Mouse (Mus musculus) ES-E14 (cell line): ENCODE data around the gene Eif5a2. TPM values are rescaled to one million over a fixed set of nuclear protein-coding genes. Genes with fewer than 3 reads are reported as not detected.
"Not testable (repeated sequence)": the region's sequence is repeated elsewhere in the genome, so short reads cannot be mapped to it uniquely, and the experiment has no call there.

ENCODE experiments used
- DNase-seq: peaks from one replicate; pipeline ENCODE4 v3.0.0-alpha.2; 2013; ENCODE audit warnings: low read depth, low spot score
- H3K27ac ChIP-seq: 2 replicates; pipeline ENCODE4 v1.5.1; 2012; ENCODE audit warnings: low read depth, mild to moderate bottlenecking, low read length, moderate library complexity, mixed read lengths; ENCODE audit not compliant: poor library complexity, insufficient read depth, severe bottlenecking
- H3K36me3 ChIP-seq: 2 replicates; pipeline ENCODE4 v1.6.1; 2012; ENCODE audit warnings: mild to moderate bottlenecking, low read length, moderate library complexity, mixed read lengths; ENCODE audit not compliant: control insufficient read depth, poor library complexity, insufficient read depth, severe bottlenecking
- H3K4me1 ChIP-seq, 2 experiments: fragments of 150-350 bp in 1 of 2; sonication (generic) in 1 of 2; 2 replicates each; pipeline ENCODE4 v1.6.1; 2012; ENCODE audit warnings: low read length in 2 of 2, mild to moderate bottlenecking in 1 of 2, mixed read lengths in 1 of 2; ENCODE audit not compliant: control insufficient read depth in 2 of 2, insufficient read depth in 2 of 2, poor library complexity in 1 of 2
- H3K4me3 ChIP-seq, 2 experiments: fragments of 150-350 bp in 1 of 2; sonication (generic) in 1 of 2; 2 replicates each; pipeline ENCODE4 v1.5.1; 2012; ENCODE audit warnings: low read length in 2 of 2, low read depth in 1 of 2, mild to moderate bottlenecking in 1 of 2, mixed read lengths in 1 of 2; ENCODE audit not compliant: insufficient read depth in 1 of 2, poor library complexity in 1 of 2, severe bottlenecking in 1 of 2
- H3K9ac ChIP-seq: 2 replicates; pipeline ENCODE4 v1.6.1; 2012; ENCODE audit warnings: low read depth, mild to moderate bottlenecking, low read length, mixed read lengths; ENCODE audit not compliant: poor library complexity, insufficient read depth, severe bottlenecking
- H3K9me3 ChIP-seq: fragments of 150-350 bp; sonication (generic); 2 replicates; pipeline ENCODE4 v1.6.1; 2012; ENCODE audit warnings: low read depth, mild to moderate bottlenecking, low read length; ENCODE audit not compliant: control insufficient read depth, insufficient read depth
- CHD2 ChIP-seq: IDR thresholded peaks from 2 replicates; pipeline ENCODE4 v1.6.1; 2014; ENCODE audit warnings: mild to moderate bottlenecking, low read depth, low read length, inconsistent platforms
- HCFC1 ChIP-seq: IDR thresholded peaks from 2 replicates; pipeline ENCODE4 v1.6.1; 2012; ENCODE audit warnings: low read length, inconsistent platforms, borderline replicate concordance; ENCODE audit not compliant: insufficient read depth
- MAFK ChIP-seq: IDR thresholded peaks from 2 replicates; pipeline ENCODE4 v1.6.1; 2014; ENCODE audit warnings: mild to moderate bottlenecking, low read depth, low read length, inconsistent platforms; ENCODE audit not compliant: insufficient read depth
- ZC3H11A ChIP-seq: IDR thresholded peaks from 2 replicates; pipeline ENCODE4 v1.6.1; 2012; ENCODE audit warnings: low read depth, mild to moderate bottlenecking, inconsistent platforms, low read length, borderline replicate concordance
- ZNF384 ChIP-seq: IDR thresholded peaks from 2 replicates; pipeline ENCODE4 v1.6.1; 2012; ENCODE audit warnings: low read depth, low read length, inconsistent platforms
- in situ Hi-C, 2 experiments: fragments of 600-800 bp; cut with MboI; formaldehyde crosslinking; loops; one replicate each; pipeline ENCODE4 v1.15.1; 2025; ENCODE audit warnings: low sequenced_read_pairs in 2 of 2, inconsistent platforms in 1 of 2; ENCODE audit not compliant: unreplicated experiment in 2 of 2
- total RNA-seq: library from RNA; depleted of rRNA; stranded (reverse); fragments of 300-350 nt; gene quantifications from 2 replicates; pipeline ENCODE4 v1.2.3, GENCODE M21; 2012

Eif5a2 gene
- total RNA-seq, 1 experiment, result 10.5 TPM

- Histone ChIP-seq H3K36me3 (no peaks in the 10 kb centered on the region), H3K4me3 (no peak overlapping the region), H3K27ac (no peak overlapping the region), H3K4me1 (no peaks in the 10 kb centered on the region), H3K9ac (no peak overlapping the region), H3K9me3 (no peaks in the 10 kb centered on the region)
- DNase-seq, result no peak
- in situ Hi-C loops, result no loop called here
- no peak for TF ChIP-seq ZC3H11A
- TF ChIP-seq CHD2, result no peak
- TF ChIP-seq MAFK, result no peak
- no peak for TF ChIP-seq ZNF384
- TF ChIP-seq HCFC1, result no peak
Observed at GRCm38 (mm10) chr3:28761225-28761789, 19.8 kb upstream of the Eif5a2 start.

- no peak for DNase-seq
- no peak overlapping the region for H3K9ac ChIP-seq
- no peak for TF ChIP-seq ZC3H11A
- no peak for TF ChIP-seq HCFC1
- TF ChIP-seq CHD2, result no peak
- no peak for TF ChIP-seq MAFK
- TF ChIP-seq ZNF384, result no peak
- H3K4me1 ChIP-seq, result no peaks in the 10 kb centered on the region
- no peak overlapping the region for H3K27ac ChIP-seq
- H3K9me3 ChIP-seq, result no peaks in the 10 kb centered on the region
- no peak overlapping the region for H3K4me3 ChIP-seq
- no peaks in the 10 kb centered on the region for H3K36me3 ChIP-seq
- in situ Hi-C loops, result no loop called here
Observed at GRCm38 (mm10) chr3:28766935-28767334, 14.1 kb upstream of the Eif5a2 start.

GRCm38 (mm10) chr3:28768222-28768621 is 12.9 kb upstream of the Eif5a2 start:
- H3K9me3 ChIP-seq, result no peaks in the 10 kb centered on the region
- no peaks in the 10 kb centered on the region for H3K4me1 ChIP-seq
- H3K36me3 ChIP-seq, result no peaks in the 10 kb centered on the region
- TF ChIP-seq ZNF384 (no peak), HCFC1 (no peak), ZC3H11A (no peak), CHD2 (no peak), MAFK (no peak)
- no peak overlapping the region for H3K4me3 ChIP-seq
- in situ Hi-C loops, result no loop called here
- no peak for DNase-seq
- H3K27ac ChIP-seq, result no peak overlapping the region
- H3K9ac ChIP-seq, result no peak overlapping the region

GRCm38 (mm10) chr3:28772919-28773318 is 8.2 kb upstream of the Eif5a2 start:
- H3K9ac ChIP-seq, H3K36me3 ChIP-seq, H3K9me3 ChIP-seq, in situ Hi-C loops, H3K4me1 ChIP-seq, H3K4me3 ChIP-seq, DNase-seq, H3K27ac ChIP-seq: not testable (repeated sequence)

GRCm38 (mm10) chr3:28775361-28775760 is 5.7 kb upstream of the Eif5a2 start:
- in situ Hi-C loops, result no loop called here
- no peaks in the 10 kb centered on the region; the same call in 1 of the 2 replicates for H3K9me3 ChIP-seq
- H3K4me3 ChIP-seq, result no peak overlapping the region

More at GRCm38 (mm10) chr3:28775361-28775760, 5.7 kb upstream of the Eif5a2 start:
- Histone ChIP-seq H3K4me1 (no peaks in the 10 kb centered on the region), H3K9ac (no peak overlapping the region), H3K36me3 (no peaks in the 10 kb centered on the region), H3K27ac (no peak overlapping the region)
- no peak for DNase-seq
- TF ChIP-seq CHD2, result no peak
- no peak for TF ChIP-seq ZNF384
- no peak for TF ChIP-seq MAFK
- TF ChIP-seq ZC3H11A, result no peak
- TF ChIP-seq HCFC1, result no peak
